Mouse (Mus musculus) liver, postnatal 0 days (tissue): ENCODE results near the gene Catsper4.
"Not testable (repeated sequence)": the region's sequence is repeated elsewhere in the genome, so short reads cannot be mapped to it uniquely, and the experiment has no call there.

Source experiments
- CTCF ChIP-seq: sonication (generic); IDR thresholded peaks from 2 replicates; pipeline ENCODE4 v1.5.1; 2016; ENCODE audit warnings: antibody characterized with exemption, low read depth
- EP300 ChIP-seq: IDR thresholded peaks from 2 replicates; pipeline ENCODE4 v1.6.1; 2016; ENCODE audit warnings: antibody characterized with exemption, low read depth, mild to moderate bottlenecking

GRCm38 (mm10) chr4:134269622-134270021, 42.4 kb upstream of the Catsper4 start:
- peak; percentile 69 for TF ChIP-seq CTCF
- not testable (repeated sequence) for TF ChIP-seq EP300
